Mouse (Mus musculus): ENCODE results near the gene Miip. TPM values are rescaled to one million over a fixed set of nuclear protein-coding genes. Genes with fewer than 3 reads are reported as not detected.
"Not testable (repeated sequence)": the region's sequence is repeated elsewhere in the genome, so short reads cannot be mapped to it uniquely, and the experiment has no call there.

The Miip gene
- polyA plus RNA-seq, 1 experiment from 2014 or later, result 42.8 TPM

DNA sequence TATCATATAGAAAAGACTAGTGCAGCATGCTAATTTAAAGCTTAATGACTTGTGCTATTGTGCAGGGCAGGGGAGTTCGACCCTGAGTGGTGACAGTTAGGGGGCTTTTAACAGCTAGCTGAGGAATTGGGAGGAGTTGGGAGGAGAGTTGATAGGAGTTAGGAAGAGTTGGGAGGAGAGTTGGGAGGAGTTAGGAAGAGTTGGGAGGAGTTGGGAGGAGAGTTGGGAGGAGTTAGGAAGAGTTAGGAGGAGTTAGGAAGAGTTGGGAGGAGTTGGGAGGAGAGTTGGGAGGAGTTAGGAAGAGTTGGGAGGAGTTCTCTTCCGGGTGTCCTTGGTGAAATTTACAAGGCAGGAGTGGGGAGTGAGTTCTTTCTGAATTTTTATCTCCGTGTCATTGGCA is 1.8 kb downstream of the Miip start:
- Histone ChIP-seq H3K36me3 (peaks cover 46% of the 10 kb centered on the region), H3K4me2 (replicated peaks) (peak overlapping the region; percentile 66), H3K4me3 (peak overlapping the region; percentile 63; the same call in 1 of the 2 replicates), H3K4me1 (peaks cover 23% of the 10 kb centered on the region)
- not testable (repeated sequence) for H3K9me3 ChIP-seq; H3K9ac ChIP-seq; H3K27ac ChIP-seq; ATAC-seq (ENCODE audit: low FRiP score, low read depth); H3K27me3 ChIP-seq
- 38% methylated on average over 3 of the region's 3 CpGs for WGBS

DNA sequence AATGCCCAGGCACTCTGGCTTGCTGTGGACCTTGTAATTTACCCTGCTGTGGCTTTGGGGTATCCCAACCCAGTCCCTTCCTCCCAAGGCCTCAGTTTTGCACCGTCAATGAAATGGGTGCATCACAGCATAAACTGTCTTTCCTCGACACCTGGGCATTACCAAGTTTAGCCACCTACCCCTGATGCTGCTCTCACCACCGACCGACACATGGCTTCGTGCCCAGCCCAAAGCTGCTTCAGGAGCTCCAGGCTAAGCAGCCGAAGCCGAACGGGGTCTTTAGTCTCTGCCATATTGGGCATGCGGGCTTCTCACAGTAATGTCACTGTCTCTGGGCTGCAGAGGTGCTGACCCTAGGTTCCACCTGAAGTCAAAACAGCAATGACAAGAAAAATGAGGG is 2.6 kb downstream of the Miip start:
- Histone ChIP-seq H3K9me3 (no peaks in the 10 kb centered on the region; the same call in 1 of the 2 replicates), H3K9ac (no peak overlapping the region), H3K4me3 (no peak overlapping the region), H3K27ac (no peak overlapping the region), H3K36me3 (peaks cover 49% of the 10 kb centered on the region), H3K27me3 (no peaks in the 10 kb centered on the region), H3K4me1 (peaks cover 23% of the 10 kb centered on the region), H3K4me2 (replicated peaks) (no peak overlapping the region)
- ATAC-seq (ENCODE audit: low FRiP score, low read depth), result no peak
- 96% methylated on average over 9 of the region's 9 CpGs for WGBS

- 91% methylated on average over 6 of the region's 6 CpGs for WGBS
- no peaks in the 10 kb centered on the region; the same call in 1 of the 2 replicates for H3K9me3 ChIP-seq
- H3K9ac ChIP-seq, result no peak overlapping the region
- peaks cover 23% of the 10 kb centered on the region for H3K4me1 ChIP-seq
- H3K36me3 ChIP-seq, result peaks cover 50% of the 10 kb centered on the region
- no peak overlapping the region for H3K27ac ChIP-seq
- no peak overlapping the region for H3K4me3 ChIP-seq
- H3K4me2 ChIP-seq (replicated peaks), result no peak overlapping the region
- no peaks in the 10 kb centered on the region for H3K27me3 ChIP-seq
- no peak for ATAC-seq (ENCODE audit: low FRiP score, low read depth)
These were observed 3.0 kb downstream of the Miip start for GRCm38 (mm10) chr4:147865651-147866050.

DNA sequence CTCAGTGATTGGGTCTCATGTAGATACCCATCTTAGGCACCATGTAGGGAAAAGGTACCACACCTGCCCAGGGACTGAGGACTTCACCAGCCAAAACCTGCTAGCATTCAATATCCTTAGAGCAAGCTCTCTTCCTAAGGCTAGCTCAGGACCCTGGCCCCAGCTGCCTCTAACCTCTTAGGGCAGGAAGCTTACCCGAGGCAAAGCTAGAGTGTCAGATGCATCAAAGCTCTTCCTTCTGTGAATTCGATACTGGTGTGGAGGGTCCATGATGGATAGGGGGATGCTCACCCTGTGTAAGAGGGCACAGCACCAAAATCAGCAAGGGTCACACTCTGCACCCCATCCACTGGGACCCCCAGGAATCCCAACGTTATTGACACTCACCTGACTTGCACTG is 6.6 kb downstream of the Miip start:
- Histone ChIP-seq H3K4me1 (peaks cover 1% of the 10 kb centered on the region), H3K4me3 (no peak overlapping the region), H3K4me2 (replicated peaks) (no peak overlapping the region), H3K27ac (no peak overlapping the region), H3K36me3 (peaks cover 58% of the 10 kb centered on the region), H3K9ac (no peak overlapping the region), H3K27me3 (no peaks in the 10 kb centered on the region), H3K9me3 (no peaks in the 10 kb centered on the region)
- no peak for ATAC-seq (ENCODE audit: low FRiP score, low read depth)
- 90% methylated on average over 3 of the region's 3 CpGs for WGBS

DNA sequence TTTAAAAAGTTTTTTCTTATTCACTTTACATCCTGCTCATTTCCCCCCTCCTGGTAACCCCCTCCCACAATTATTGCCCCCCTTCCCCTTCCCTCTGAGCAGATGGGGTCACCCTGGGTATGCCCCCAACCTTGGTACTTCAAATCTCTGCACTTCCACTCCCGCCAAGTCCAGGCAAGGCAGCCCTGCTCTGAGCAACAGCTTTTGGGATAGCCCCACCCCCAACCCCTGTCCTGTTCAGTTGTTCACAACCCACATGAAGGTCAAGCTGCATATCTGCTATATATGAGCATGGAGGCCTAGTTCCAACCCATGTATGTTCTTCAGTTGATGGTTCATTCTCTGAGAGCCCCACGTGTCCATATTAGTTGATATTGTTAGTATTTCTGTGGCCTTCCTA is 17.8 kb downstream of the Miip start:
- H3K9me3 ChIP-seq, result no peaks in the 10 kb centered on the region
- WGBS, result 75% methylated on average over 2 of the region's 2 CpGs
- H3K4me3 ChIP-seq, result no peak overlapping the region
- H3K36me3 ChIP-seq, result peaks cover 4% of the 10 kb centered on the region; the same call in 1 of the 2 replicates
- no peak for ATAC-seq (ENCODE audit: low FRiP score, low read depth)
- no peaks in the 10 kb centered on the region for H3K27me3 ChIP-seq
- no peak overlapping the region for H3K9ac ChIP-seq
- peaks cover 11% of the 10 kb centered on the region for H3K4me1 ChIP-seq
- H3K4me2 ChIP-seq (replicated peaks), result no peak overlapping the region
- no peak overlapping the region for H3K27ac ChIP-seq

GRCm38 (mm10) chr4:147848584-147848991 is 20.0 kb downstream of the Miip start:
- Histone ChIP-seq H3K36me3 (peaks cover 24% of the 10 kb centered on the region), H3K9me3 (peaks cover 14% of the 10 kb centered on the region), H3K4me2 (replicated peaks) (peak overlapping the region; percentile 68), H3K27me3 (no peaks in the 10 kb centered on the region), H3K4me3 (peak overlapping the region; percentile 86), H3K9ac (peak overlapping the region; percentile 70), H3K27ac (no peak overlapping the region), H3K4me1 (peaks cover 11% of the 10 kb centered on the region)
- peak; percentile 73 for ATAC-seq (ENCODE audit: low FRiP score, low read depth)
- WGBS, result 6% methylated on average over 4 of the region's 4 CpGs

- no peaks in the 10 kb centered on the region for H3K27me3 ChIP-seq
- 4% methylated on average over 23 of the region's 23 CpGs for whole genome bisulfite sequencing
- peaks cover 31% of the 10 kb centered on the region for H3K36me3 ChIP-seq
- no peak within 1 kb of the TSS for H3K27ac ChIP-seq
- H3K4me1 ChIP-seq, result peaks cover 11% of the 10 kb centered on the region
- H3K9ac ChIP-seq, result peak within 1 kb of the TSS; percentile 78
- peak within 1 kb of the TSS; percentile 86 for H3K4me3 ChIP-seq
- peaks cover 20% of the 10 kb centered on the region for H3K9me3 ChIP-seq
- peak within 1 kb of the TSS; percentile 68 for H3K4me2 ChIP-seq (replicated peaks)
- ATAC-seq (ENCODE audit: low FRiP score, low read depth), result peak; percentile 92
These were observed 20.7 kb downstream of the Miip start, which contains the start of gene Zfp933 for GRCm38 (mm10) chr4:147847614-147848583. Zfp933 (minus strand) TSS chr4:147848366.

DNA sequence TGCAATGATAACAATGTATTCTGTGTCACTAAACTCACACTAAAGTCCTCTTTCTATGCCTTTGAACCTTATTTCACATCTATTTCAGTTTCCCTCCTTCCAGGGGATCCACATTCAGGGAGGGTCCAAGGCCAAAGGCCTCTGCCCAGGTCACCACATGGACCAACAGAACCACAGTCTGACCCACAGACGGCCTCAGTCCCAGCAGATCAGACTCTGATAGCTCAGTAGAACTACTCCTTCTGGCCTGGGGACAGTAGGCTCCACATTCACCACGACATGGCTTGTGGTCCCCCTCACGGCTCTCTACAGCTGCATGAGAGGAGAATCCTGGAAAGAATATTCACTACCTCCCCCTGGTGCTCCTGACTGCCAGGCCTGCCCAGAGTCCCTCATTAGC is 25.7 kb downstream of the Miip start:
- H3K9me3 ChIP-seq, result peaks cover 41% of the 10 kb centered on the region
- H3K36me3 ChIP-seq, result peaks cover 60% of the 10 kb centered on the region
- 94% methylated on average over 3 of the region's 3 CpGs for WGBS
- H3K27me3 ChIP-seq, result no peaks in the 10 kb centered on the region
- no peak for ATAC-seq (ENCODE audit: low FRiP score, low read depth)
- H3K27ac ChIP-seq, result no peak overlapping the region
- H3K9ac ChIP-seq, result no peak overlapping the region
- H3K4me3 ChIP-seq, result no peak overlapping the region
- H3K4me1 ChIP-seq, result peaks cover 6% of the 10 kb centered on the region
- no peak overlapping the region for H3K4me2 ChIP-seq (replicated peaks)

GRCm38 (mm10) chr4:147839282-147839681 is 29.3 kb downstream of the Miip start:
- not testable (repeated sequence) for H3K27me3 ChIP-seq; H3K4me3 ChIP-seq; H3K27ac ChIP-seq; ATAC-seq (ENCODE audit: low FRiP score, low read depth); H3K4me1 ChIP-seq; H3K9ac ChIP-seq; H3K4me2 ChIP-seq (replicated peaks)
- Histone ChIP-seq H3K9me3 (peaks cover 35% of the 10 kb centered on the region), H3K36me3 (peaks cover 42% of the 10 kb centered on the region)
- over 99% methylated on average over 16 of the region's 26 CpGs for WGBS

GRCm38 (mm10) chr4:147824389-147824788 is 44.2 kb downstream of the Miip start:
- Histone ChIP-seq H3K9me3 (peaks cover 90% of the 10 kb centered on the region), H3K36me3 (peaks cover 76% of the 10 kb centered on the region)

GRCm38 (mm10) chr4:147821414-147821813 is 47.2 kb downstream of the Miip start:
- H3K27me3 ChIP-seq; ATAC-seq (ENCODE audit: low FRiP score, low read depth); H3K4me1 ChIP-seq; H3K9ac ChIP-seq; H3K4me2 ChIP-seq (replicated peaks); H3K4me3 ChIP-seq; H3K27ac ChIP-seq: not testable (repeated sequence)
- WGBS, result 87% methylated on average over 3 of the region's 3 CpGs
- H3K9me3 ChIP-seq, result peaks cover 82% of the 10 kb centered on the region
- peaks cover 47% of the 10 kb centered on the region for H3K36me3 ChIP-seq

More at GRCm38 (mm10) chr4:147824389-147824788, 44.2 kb downstream of the Miip start:
- ATAC-seq (ENCODE audit: low FRiP score, low read depth), result no peak
- Histone ChIP-seq H3K27me3 (no peaks in the 10 kb centered on the region), H3K4me3 (no peak overlapping the region), H3K4me2 (replicated peaks) (no peak overlapping the region), H3K9ac (no peak overlapping the region), H3K4me1 (no peaks in the 10 kb centered on the region), H3K27ac (no peak overlapping the region)
- 95% methylated on average over 4 of the region's 4 CpGs for WGBS

GRCm38 (mm10) chr4:147819659-147820058 is 49.0 kb downstream of the Miip start:
- H3K4me3 ChIP-seq; H3K4me1 ChIP-seq; H3K27me3 ChIP-seq; H3K4me2 ChIP-seq (replicated peaks); H3K27ac ChIP-seq; H3K9ac ChIP-seq: not testable (repeated sequence)
- ATAC-seq (ENCODE audit: low FRiP score, low read depth), result peak; percentile 46; the same call in 1 of the 2 replicates
- Histone ChIP-seq H3K36me3 (peaks cover 29% of the 10 kb centered on the region), H3K9me3 (peaks cover 67% of the 10 kb centered on the region)
- 76% methylated on average over 7 of the region's 7 CpGs for WGBS

Data from limb, embryonic 13.5 days (tissue).